Mouse (Mus musculus): ENCODE measurements around the gene Sumo1. TPM values are rescaled to one million over a fixed set of nuclear protein-coding genes. Genes with fewer than 3 reads are reported as not detected.

Sumo1 gene
- polyA plus RNA-seq, 1 experiment from 2014 or later: 717 TPM

- Histone ChIP-seq H3K9ac (replicated peaks; ENCODE audit: low read length) (no peak overlapping the region), H3K4me1 (ENCODE audit: control insufficient read depth, insufficient read depth, low read length) (no peaks in the 10 kb centered on the region), H3K36me3 (replicated peaks; ENCODE audit: control insufficient read depth, insufficient read depth, low read depth, low read length) (no peaks in the 10 kb centered on the region), H3K27me3 (ENCODE audit: control insufficient read depth, insufficient read depth, low read length) (no peaks in the 10 kb centered on the region), H3K4me3 (ENCODE audit: low read depth, low read length) (no peak overlapping the region), H3K9me3 (replicated peaks; ENCODE audit: control insufficient read depth, low read length) (no peaks in the 10 kb centered on the region), H3K4me2 (ENCODE audit: low read depth, low read length) (no peak overlapping the region), H3K27ac (replicated peaks; ENCODE audit: low read depth, low read length) (no peak overlapping the region)
- DNase-seq (ENCODE audit: low spot score) (no peak), ATAC-seq (replicated peaks; ENCODE audit: insufficient number of reproducible peaks, low FRiP score, low TSS enrichment, low read depth) (no peak)
- 86% methylated on average over 1 of the region's 1 CpGs for WGBS
Measured at GRCm38 (mm10) chr1:59568283-59568682, 102.4 kb downstream of the Sumo1 start.

- no peaks in the 10 kb centered on the region for H3K4me1 ChIP-seq (ENCODE audit: control insufficient read depth, insufficient read depth, low read length)
- 89% methylated on average over 4 of the region's 4 CpGs for WGBS
- H3K9ac ChIP-seq (replicated peaks; ENCODE audit: low read length): no peak overlapping the region
- no peak overlapping the region for H3K4me2 ChIP-seq (ENCODE audit: low read depth, low read length)
- H3K4me3 ChIP-seq (ENCODE audit: low read depth, low read length): no peak overlapping the region
- H3K27me3 ChIP-seq (ENCODE audit: control insufficient read depth, insufficient read depth, low read length): no peaks in the 10 kb centered on the region
- H3K36me3 ChIP-seq (replicated peaks; ENCODE audit: control insufficient read depth, insufficient read depth, low read depth, low read length): no peaks in the 10 kb centered on the region
- DNase-seq (ENCODE audit: low spot score) (no peak), ATAC-seq (replicated peaks; ENCODE audit: insufficient number of reproducible peaks, low FRiP score, low TSS enrichment, low read depth) (no peak)
- no peak overlapping the region for H3K27ac ChIP-seq (replicated peaks; ENCODE audit: low read depth, low read length)
- no peaks in the 10 kb centered on the region for H3K9me3 ChIP-seq (replicated peaks; ENCODE audit: control insufficient read depth, low read length)
Measured at GRCm38 (mm10) chr1:59567521-59567920, 103.1 kb downstream of the Sumo1 start.

GRCm38 (mm10) chr1:59566926-59567325 is 103.7 kb downstream of the Sumo1 start:
- no peak for ATAC-seq (replicated peaks; ENCODE audit: insufficient number of reproducible peaks, low FRiP score, low TSS enrichment, low read depth)
- Histone ChIP-seq H3K9me3 (replicated peaks; ENCODE audit: control insufficient read depth, low read length) (no peaks in the 10 kb centered on the region), H3K4me2 (ENCODE audit: low read depth, low read length) (no peak overlapping the region), H3K36me3 (replicated peaks; ENCODE audit: control insufficient read depth, insufficient read depth, low read depth, low read length) (no peaks in the 10 kb centered on the region), H3K27me3 (ENCODE audit: control insufficient read depth, insufficient read depth, low read length) (no peaks in the 10 kb centered on the region), H3K4me1 (ENCODE audit: control insufficient read depth, insufficient read depth, low read length) (no peaks in the 10 kb centered on the region), H3K9ac (replicated peaks; ENCODE audit: low read length) (no peak overlapping the region), H3K27ac (replicated peaks; ENCODE audit: low read depth, low read length) (no peak overlapping the region), H3K4me3 (ENCODE audit: low read depth, low read length) (no peak overlapping the region)
- 75% methylated on average over 6 of the region's 6 CpGs for WGBS
- DNase-seq (ENCODE audit: low spot score): no peak

GRCm38 (mm10) chr1:59566281-59566680 is 104.4 kb downstream of the Sumo1 start:
- no peak for DNase-seq (ENCODE audit: low spot score)
- H3K4me1 ChIP-seq (ENCODE audit: control insufficient read depth, insufficient read depth, low read length): no peaks in the 10 kb centered on the region
- 69% methylated on average over 7 of the region's 7 CpGs for WGBS

GRCm38 (mm10) chr1:59565804-59566203 is 104.8 kb downstream of the Sumo1 start:
- WGBS: 84% methylated on average over 5 of the region's 5 CpGs
- no peak overlapping the region for H3K9ac ChIP-seq (replicated peaks; ENCODE audit: low read length)
- no peak for DNase-seq (ENCODE audit: low spot score)

More at GRCm38 (mm10) chr1:59566281-59566680, 104.4 kb downstream of the Sumo1 start:
- no peak for ATAC-seq (replicated peaks; ENCODE audit: insufficient number of reproducible peaks, low FRiP score, low TSS enrichment, low read depth)
- no peak overlapping the region for H3K27ac ChIP-seq (replicated peaks; ENCODE audit: low read depth, low read length)
- H3K27me3 ChIP-seq (ENCODE audit: control insufficient read depth, insufficient read depth, low read length): no peaks in the 10 kb centered on the region
- no peak overlapping the region for H3K4me2 ChIP-seq (ENCODE audit: low read depth, low read length)
- H3K9me3 ChIP-seq (replicated peaks; ENCODE audit: control insufficient read depth, low read length): no peaks in the 10 kb centered on the region
- no peak overlapping the region for H3K9ac ChIP-seq (replicated peaks; ENCODE audit: low read length)
- no peak overlapping the region for H3K4me3 ChIP-seq (ENCODE audit: low read depth, low read length)
- H3K36me3 ChIP-seq (replicated peaks; ENCODE audit: control insufficient read depth, insufficient read depth, low read depth, low read length): no peaks in the 10 kb centered on the region

GRCm38 (mm10) chr1:59563581-59563980 is 107.1 kb downstream of the Sumo1 start:
- Histone ChIP-seq H3K4me1 (ENCODE audit: control insufficient read depth, insufficient read depth, low read length) (no peaks in the 10 kb centered on the region), H3K27me3 (ENCODE audit: control insufficient read depth, insufficient read depth, low read length) (no peaks in the 10 kb centered on the region), H3K27ac (replicated peaks; ENCODE audit: low read depth, low read length) (no peak overlapping the region), H3K36me3 (replicated peaks; ENCODE audit: control insufficient read depth, insufficient read depth, low read depth, low read length) (no peaks in the 10 kb centered on the region), H3K9ac (replicated peaks; ENCODE audit: low read length) (no peak overlapping the region), H3K9me3 (replicated peaks; ENCODE audit: control insufficient read depth, low read length) (no peaks in the 10 kb centered on the region), H3K4me2 (ENCODE audit: low read depth, low read length) (no peak overlapping the region), H3K4me3 (ENCODE audit: low read depth, low read length) (no peak overlapping the region)
- 70% methylated on average over 2 of the region's 2 CpGs for WGBS
- no peak for DNase-seq (ENCODE audit: low spot score)
- no peak for ATAC-seq (replicated peaks; ENCODE audit: insufficient number of reproducible peaks, low FRiP score, low TSS enrichment, low read depth)

More at GRCm38 (mm10) chr1:59565804-59566203, 104.8 kb downstream of the Sumo1 start:
- H3K9me3 ChIP-seq (replicated peaks; ENCODE audit: control insufficient read depth, low read length): no peaks in the 10 kb centered on the region
- H3K27ac ChIP-seq (replicated peaks; ENCODE audit: low read depth, low read length): no peak overlapping the region
- no peak overlapping the region for H3K4me3 ChIP-seq (ENCODE audit: low read depth, low read length)
- no peak overlapping the region for H3K4me2 ChIP-seq (ENCODE audit: low read depth, low read length)
- H3K27me3 ChIP-seq (ENCODE audit: control insufficient read depth, insufficient read depth, low read length): no peaks in the 10 kb centered on the region
- no peaks in the 10 kb centered on the region for H3K4me1 ChIP-seq (ENCODE audit: control insufficient read depth, insufficient read depth, low read length)
- ATAC-seq (replicated peaks; ENCODE audit: insufficient number of reproducible peaks, low FRiP score, low TSS enrichment, low read depth): no peak
- no peaks in the 10 kb centered on the region for H3K36me3 ChIP-seq (replicated peaks; ENCODE audit: control insufficient read depth, insufficient read depth, low read depth, low read length)

GRCm38 (mm10) chr1:59553708-59554107 is 116.9 kb downstream of the Sumo1 start:
- no peaks in the 10 kb centered on the region for H3K9me3 ChIP-seq (replicated peaks; ENCODE audit: control insufficient read depth, low read length)
- H3K9ac ChIP-seq (replicated peaks; ENCODE audit: low read length): no peak overlapping the region
- no peak overlapping the region for H3K27ac ChIP-seq (replicated peaks; ENCODE audit: low read depth, low read length)
- H3K4me2 ChIP-seq (ENCODE audit: low read depth, low read length): no peak overlapping the region
- DNase-seq (ENCODE audit: low spot score) (no peak), ATAC-seq (replicated peaks; ENCODE audit: insufficient number of reproducible peaks, low FRiP score, low TSS enrichment, low read depth) (no peak)
- H3K4me3 ChIP-seq (ENCODE audit: low read depth, low read length): no peak overlapping the region
- WGBS: 41% methylated on average over 5 of the region's 5 CpGs
- no peaks in the 10 kb centered on the region for H3K4me1 ChIP-seq (ENCODE audit: control insufficient read depth, insufficient read depth, low read length)
- H3K36me3 ChIP-seq (replicated peaks; ENCODE audit: control insufficient read depth, insufficient read depth, low read depth, low read length): no peaks in the 10 kb centered on the region
- no peaks in the 10 kb centered on the region for H3K27me3 ChIP-seq (ENCODE audit: control insufficient read depth, insufficient read depth, low read length)

- WGBS: 63% methylated on average over 11 of the region's 11 CpGs
- no peak for ATAC-seq (replicated peaks; ENCODE audit: insufficient number of reproducible peaks, low FRiP score, low TSS enrichment, low read depth)
- H3K4me2 ChIP-seq (ENCODE audit: low read depth, low read length): no peak overlapping the region
Measured at GRCm38 (mm10) chr1:59550996-59551395, 119.6 kb downstream of the Sumo1 start.

More at GRCm38 (mm10) chr1:59550996-59551395, 119.6 kb downstream of the Sumo1 start:
- Histone ChIP-seq H3K27ac (replicated peaks; ENCODE audit: low read depth, low read length) (no peak overlapping the region), H3K36me3 (replicated peaks; ENCODE audit: control insufficient read depth, insufficient read depth, low read depth, low read length) (no peaks in the 10 kb centered on the region), H3K9ac (replicated peaks; ENCODE audit: low read length) (no peak overlapping the region), H3K27me3 (ENCODE audit: control insufficient read depth, insufficient read depth, low read length) (no peaks in the 10 kb centered on the region), H3K4me1 (ENCODE audit: control insufficient read depth, insufficient read depth, low read length) (no peaks in the 10 kb centered on the region), H3K9me3 (replicated peaks; ENCODE audit: control insufficient read depth, low read length) (no peaks in the 10 kb centered on the region), H3K4me3 (ENCODE audit: low read depth, low read length) (no peak overlapping the region)
- no peak for DNase-seq (ENCODE audit: low spot score)
